Mouse (Mus musculus) E14TG2a.4 (cell line): ENCODE data around the gene BC049715.

Experiments
- H3K27me3 ChIP-seq: 2 replicates; pipeline ENCODE4 v1.6.1; 2014; ENCODE audit warnings: low read length, control low read depth; ENCODE audit not compliant: insufficient read depth
- H3K36me3 ChIP-seq: 2 replicates; pipeline ENCODE4 v1.6.1; 2014; ENCODE audit warnings: low read length, control low read depth; ENCODE audit not compliant: insufficient read depth
- H3K4me1 ChIP-seq: replicated peaks from 2 replicates; pipeline ENCODE4 v1.6.1; 2014; ENCODE audit warnings: low read depth, low read length, control low read depth
- H3K4me3 ChIP-seq: replicated peaks from 2 replicates; pipeline ENCODE4 v1.5.1; 2014; ENCODE audit warnings: mild to moderate bottlenecking, low read length
- H3K9me3 ChIP-seq: 2 replicates; pipeline ENCODE4 v1.6.1; 2014; ENCODE audit warnings: low read length, control low read depth
- CTCF ChIP-seq: conservative IDR thresholded peaks from 2 replicates; pipeline ENCODE4 v1.5.1; 2014; ENCODE audit warnings: low read length
- NANOG ChIP-seq: IDR thresholded peaks from 2 replicates; pipeline ENCODE4 v1.6.1; 2014; ENCODE audit warnings: borderline replicate concordance, low read length, mixed read lengths
- POU5F1 ChIP-seq: IDR thresholded peaks from 2 replicates; pipeline ENCODE4 v1.6.1; 2014; ENCODE audit warnings: low read length, borderline replicate concordance

The BC049715 gene

GRCm38 (mm10) chr6:136806819-136807218 lies 20.6 kb upstream of the BC049715 start:
- Histone ChIP-seq H3K9me3 (no peaks in the 10 kb centered on the region), H3K4me1 (peaks cover 54% of the 10 kb centered on the region), H3K27me3 (no peaks in the 10 kb centered on the region), H3K4me3 (peak overlapping the region; percentile 88), H3K36me3 (peaks cover 23% of the 10 kb centered on the region)
- TF ChIP-seq POU5F1 (no peak), NANOG (no peak), CTCF (no peak)

GRCm38 (mm10) chr6:136807395-136808013 lies 19.9 kb upstream of the BC049715 start:
- Histone ChIP-seq H3K9me3 (no peaks in the 10 kb centered on the region), H3K4me1 (peaks cover 60% of the 10 kb centered on the region), H3K4me3 (peak overlapping the region; percentile 88), H3K27me3 (no peaks in the 10 kb centered on the region), H3K36me3 (peaks cover 30% of the 10 kb centered on the region)
- TF ChIP-seq CTCF (no peak), POU5F1 (no peak), NANOG (no peak)

GRCm38 (mm10) chr6:136808014-136808417 lies 19.4 kb upstream of the BC049715 start, which contains the start of gene H2afj:
Gene H2afj (plus strand): TSS chr6:136808244.
- no peaks in the 10 kb centered on the region for H3K27me3 ChIP-seq
- H3K4me1 ChIP-seq = peaks cover 63% of the 10 kb centered on the region
- H3K9me3 ChIP-seq = no peaks in the 10 kb centered on the region
- H3K36me3 ChIP-seq = peaks cover 35% of the 10 kb centered on the region
- peak within 1 kb of the TSS; percentile 88 for H3K4me3 ChIP-seq
- TF ChIP-seq CTCF (no peak), POU5F1 (no peak), NANOG (no peak)

GRCm38 (mm10) chr6:136808631-136809046 lies 18.8 kb upstream of the BC049715 start:
- H3K36me3 ChIP-seq = peaks cover 41% of the 10 kb centered on the region
- TF ChIP-seq CTCF (no peak), NANOG (no peak), POU5F1 (no peak)
- peak overlapping the region; percentile 88 for H3K4me3 ChIP-seq
- peaks cover 62% of the 10 kb centered on the region for H3K4me1 ChIP-seq
- no peaks in the 10 kb centered on the region for H3K9me3 ChIP-seq
- no peaks in the 10 kb centered on the region for H3K27me3 ChIP-seq

GRCm38 (mm10) chr6:136809077-136809476 lies 18.3 kb upstream of the BC049715 start:
- peaks cover 46% of the 10 kb centered on the region for H3K36me3 ChIP-seq
- no peaks in the 10 kb centered on the region for H3K27me3 ChIP-seq
- peaks cover 67% of the 10 kb centered on the region for H3K4me1 ChIP-seq
- H3K4me3 ChIP-seq = peak overlapping the region; percentile 88
- no peak for TF ChIP-seq CTCF
- TF ChIP-seq NANOG = no peak
- no peak for TF ChIP-seq POU5F1
- no peaks in the 10 kb centered on the region for H3K9me3 ChIP-seq

GRCm38 (mm10) chr6:136809673-136810072 lies 17.8 kb upstream of the BC049715 start:
- no peak for TF ChIP-seq CTCF
- no peak for TF ChIP-seq POU5F1
- TF ChIP-seq NANOG = no peak
- H3K4me1 ChIP-seq = peaks cover 70% of the 10 kb centered on the region
- no peaks in the 10 kb centered on the region for H3K9me3 ChIP-seq
- no peaks in the 10 kb centered on the region for H3K27me3 ChIP-seq
- peak overlapping the region; percentile 88 for H3K4me3 ChIP-seq
- H3K36me3 ChIP-seq = peaks cover 52% of the 10 kb centered on the region

GRCm38 (mm10) chr6:136811196-136811595 lies 16.2 kb upstream of the BC049715 start:
- Histone ChIP-seq H3K9me3 (no peaks in the 10 kb centered on the region), H3K27me3 (no peaks in the 10 kb centered on the region), H3K36me3 (peaks cover 65% of the 10 kb centered on the region), H3K4me3 (no peak overlapping the region), H3K4me1 (peaks cover 75% of the 10 kb centered on the region)
- no peak for TF ChIP-seq CTCF
- no peak for TF ChIP-seq POU5F1
- no peak for TF ChIP-seq NANOG

GRCm38 (mm10) chr6:136813117-136813516 lies 14.3 kb upstream of the BC049715 start:
- Histone ChIP-seq H3K4me1 (peaks cover 78% of the 10 kb centered on the region), H3K27me3 (no peaks in the 10 kb centered on the region), H3K9me3 (no peaks in the 10 kb centered on the region), H3K4me3 (no peak overlapping the region), H3K36me3 (peaks cover 84% of the 10 kb centered on the region)
- no peak for TF ChIP-seq POU5F1
- no peak for TF ChIP-seq NANOG
- TF ChIP-seq CTCF = no peak

GRCm38 (mm10) chr6:136815381-136815780 lies 12.0 kb upstream of the BC049715 start:
- TF ChIP-seq POU5F1 = no peak
- TF ChIP-seq NANOG = no peak
- no peak for TF ChIP-seq CTCF
- H3K36me3 ChIP-seq = peaks cover 92% of the 10 kb centered on the region

More at GRCm38 (mm10) chr6:136815381-136815780, 12.0 kb upstream of the BC049715 start:
- no peaks in the 10 kb centered on the region for H3K9me3 ChIP-seq
- no peaks in the 10 kb centered on the region for H3K27me3 ChIP-seq
- no peak overlapping the region for H3K4me3 ChIP-seq
- peaks cover 76% of the 10 kb centered on the region for H3K4me1 ChIP-seq
